Mouse (Mus musculus) liver, adult 2 months (tissue): Measurements from ENCODE around the gene Asb16.

Experiments used
- CTCF ChIP-seq: fragments of 200-500 bp; IDR thresholded peaks from 2 replicates; pipeline ENCODE4 v1.5.1; 2011; ENCODE audit warnings: low read depth, low read length, control low read depth
- POLR2A ChIP-seq: fragments of 200-500 bp; IDR thresholded peaks from 2 replicates; pipeline ENCODE4 v1.6.1; 2011; ENCODE audit warnings: low read length, control low read depth; ENCODE audit not compliant: insufficient read depth; ENCODE audit errors: extremely low read depth

GRCm38 (mm10) chr11:102266631-102267355 lies 1.8 kb upstream of the Asb16 start:
- TF ChIP-seq CTCF, result no peak; the same call in 1 of the 2 replicates
- TF ChIP-seq POLR2A, result no peak
